Mouse (Mus musculus): ENCODE data around the gene Abca14.
"Not testable (repeated sequence)": the region's sequence is repeated elsewhere in the genome, so short reads cannot be mapped to it uniquely, and the experiment has no call there.

The Abca14 gene

DNA sequence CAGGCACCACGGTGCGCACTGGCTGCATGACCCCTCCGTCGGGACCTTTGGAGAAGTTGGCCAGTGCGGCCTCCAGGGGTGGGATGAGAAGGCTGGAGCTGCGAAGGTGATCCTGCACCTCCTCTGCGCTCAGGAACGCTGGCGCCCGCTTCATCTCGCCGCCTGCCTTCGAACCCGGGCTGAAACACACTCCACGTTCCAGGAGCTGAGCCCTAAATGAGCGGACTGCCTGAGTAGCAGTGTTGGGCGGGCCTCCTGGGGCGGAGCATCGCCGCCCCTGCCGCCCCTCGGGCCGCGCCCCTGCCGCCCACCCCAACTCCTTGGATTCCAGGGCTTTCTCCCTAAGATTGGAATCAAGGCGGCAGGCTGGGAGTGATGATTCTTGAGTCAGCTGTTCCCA is 2.0 kb upstream of the Abca14 start, which contains the start of gene Crym:
Crym (minus strand) TSS at position 341 of the 400 bp plus-strand sequence.
- no peak for DNase-seq (ENCODE audit: low spot score)

DNA sequence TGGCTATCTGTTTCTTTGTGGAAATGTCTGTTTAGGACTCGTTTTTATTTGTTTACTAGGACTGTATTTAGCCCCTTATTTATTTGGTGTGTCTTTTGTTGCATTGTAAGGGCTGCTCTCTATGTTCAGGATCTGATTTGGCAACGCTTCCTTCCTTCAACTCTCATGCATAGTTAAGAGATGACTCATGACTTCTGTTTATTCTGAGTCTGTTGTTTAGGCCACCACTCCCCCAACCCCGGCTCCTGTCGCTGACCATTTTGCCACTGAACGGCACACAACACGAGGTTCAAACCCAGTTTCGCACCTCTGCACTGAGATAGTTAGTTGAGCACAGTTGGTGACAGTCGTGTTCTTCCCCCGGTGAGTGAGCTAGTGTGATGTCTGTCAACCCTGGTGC is 2.2 kb downstream of the Abca14 start:
- no peak for DNase-seq (ENCODE audit: low spot score)

DNA sequence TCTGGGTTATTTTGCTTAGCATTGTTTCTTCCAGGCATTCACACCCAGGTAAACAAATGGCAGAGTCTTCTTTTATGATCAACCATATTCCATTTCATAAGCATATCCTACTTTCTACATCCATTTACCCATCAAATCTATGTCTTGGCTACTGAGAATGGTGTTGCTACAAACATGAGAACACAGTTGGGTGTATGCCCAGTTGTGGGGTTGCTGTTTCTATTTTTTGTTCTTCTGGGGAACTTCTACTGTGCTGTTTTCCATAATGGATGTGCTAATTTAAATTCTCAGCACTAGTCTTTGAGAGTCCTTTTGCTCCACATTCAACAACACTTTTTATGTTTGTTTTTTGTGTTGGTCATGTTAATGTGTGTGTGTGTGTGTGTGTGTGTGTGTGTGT is 24.8 kb downstream of the Abca14 start:
- DNase-seq (ENCODE audit: low spot score): no peak

- DNase-seq (ENCODE audit: low spot score): no peak
Observed at GRCm38 (mm10) chr7:120241092-120241491, 37.3 kb downstream of the Abca14 start.

DNA sequence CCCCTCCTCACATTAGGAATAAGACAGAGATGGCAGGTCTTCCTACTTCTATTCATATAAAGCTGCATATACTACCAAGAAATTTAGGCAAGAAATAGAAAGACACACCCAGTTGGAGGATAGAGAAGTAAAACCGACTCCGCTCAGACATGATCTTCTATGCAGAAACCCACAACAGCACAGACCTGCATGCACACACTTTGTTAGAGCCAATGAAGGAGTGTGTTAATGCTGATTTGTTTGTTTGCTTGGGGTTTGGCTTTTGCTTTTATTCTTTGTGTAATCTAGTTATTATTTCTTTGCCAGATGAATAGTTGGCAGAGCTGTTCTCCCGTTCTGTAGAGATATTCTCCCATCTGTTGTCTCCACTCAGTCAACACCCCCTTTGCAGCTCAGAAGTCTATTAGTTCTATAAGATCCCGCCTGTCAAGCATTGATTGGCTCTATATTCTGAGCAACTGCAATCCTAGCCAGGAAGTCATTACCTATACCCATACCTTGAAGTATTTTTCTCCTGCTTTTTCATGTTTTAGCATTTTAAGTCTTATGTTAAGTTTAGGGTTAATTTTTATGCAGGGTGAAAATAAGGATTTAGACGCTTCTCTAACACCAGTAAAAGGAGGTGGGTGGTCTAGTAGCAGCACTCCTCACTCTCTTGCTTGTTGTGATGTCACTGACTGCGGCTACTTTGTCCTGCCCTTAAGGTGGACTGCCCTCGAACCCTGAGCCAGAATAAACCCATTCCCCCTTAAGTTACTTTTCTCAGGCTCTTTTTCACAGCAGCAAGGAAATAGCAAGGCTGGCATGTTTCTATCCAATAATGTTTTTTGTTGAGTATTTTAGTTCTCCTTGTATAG is 67.6 kb downstream of the Abca14 start:
- DNase-seq (ENCODE audit: low spot score): no peak

- DNase-seq (ENCODE audit: low spot score): no peak
Observed at GRCm38 (mm10) chr7:120272110-120272509, 68.3 kb downstream of the Abca14 start.

DNA sequence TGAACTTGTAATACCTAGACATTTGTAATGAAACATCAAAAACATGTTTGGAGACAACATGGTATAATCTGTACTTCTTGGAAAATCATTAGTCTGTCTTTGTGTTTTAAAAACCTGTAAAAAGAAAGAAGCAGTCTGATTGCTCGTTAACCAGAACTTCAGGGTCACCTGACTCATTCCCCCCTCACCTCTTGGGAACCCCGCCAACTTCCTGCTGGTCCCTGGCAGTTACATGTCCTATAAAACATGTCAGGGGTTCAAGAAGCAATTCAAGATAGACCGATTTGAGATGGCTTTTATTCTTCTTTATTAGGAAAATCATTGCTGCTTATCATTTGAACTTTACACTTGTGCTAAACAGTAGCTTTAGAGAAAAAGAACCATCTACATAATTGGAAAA is 81.5 kb downstream of the Abca14 start:
- DNase-seq (ENCODE audit: low spot score): no peak

- DNase-seq (ENCODE audit: low spot score): no peak
Observed at GRCm38 (mm10) chr7:120316086-120316485, 112.3 kb downstream of the Abca14 start.

GRCm38 (mm10) chr7:120322963-120323362 is 119.2 kb downstream of the Abca14 start:
- no peak for DNase-seq (ENCODE audit: low spot score)

DNA sequence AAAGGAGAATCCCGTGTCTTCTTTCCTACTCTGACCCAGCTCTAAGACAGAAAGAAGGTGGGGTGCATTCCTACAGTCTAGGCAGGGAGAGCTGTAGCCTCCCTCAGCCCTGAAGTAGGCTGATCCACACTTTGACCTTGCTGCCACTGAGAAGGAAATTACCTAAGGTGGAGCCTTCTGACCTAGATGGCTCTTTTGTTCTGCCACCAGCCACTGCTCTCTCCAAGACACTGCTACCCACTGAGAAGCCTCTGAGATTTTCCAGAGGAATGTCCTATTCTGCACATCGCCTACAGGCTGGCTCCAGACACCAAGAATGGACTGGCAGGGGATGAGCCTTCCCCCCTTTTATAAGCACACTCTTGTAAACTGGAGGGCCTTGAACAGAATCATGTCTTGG is 122.2 kb downstream of the Abca14 start:
- DNase-seq (ENCODE audit: low spot score): not testable (repeated sequence)

DNA sequence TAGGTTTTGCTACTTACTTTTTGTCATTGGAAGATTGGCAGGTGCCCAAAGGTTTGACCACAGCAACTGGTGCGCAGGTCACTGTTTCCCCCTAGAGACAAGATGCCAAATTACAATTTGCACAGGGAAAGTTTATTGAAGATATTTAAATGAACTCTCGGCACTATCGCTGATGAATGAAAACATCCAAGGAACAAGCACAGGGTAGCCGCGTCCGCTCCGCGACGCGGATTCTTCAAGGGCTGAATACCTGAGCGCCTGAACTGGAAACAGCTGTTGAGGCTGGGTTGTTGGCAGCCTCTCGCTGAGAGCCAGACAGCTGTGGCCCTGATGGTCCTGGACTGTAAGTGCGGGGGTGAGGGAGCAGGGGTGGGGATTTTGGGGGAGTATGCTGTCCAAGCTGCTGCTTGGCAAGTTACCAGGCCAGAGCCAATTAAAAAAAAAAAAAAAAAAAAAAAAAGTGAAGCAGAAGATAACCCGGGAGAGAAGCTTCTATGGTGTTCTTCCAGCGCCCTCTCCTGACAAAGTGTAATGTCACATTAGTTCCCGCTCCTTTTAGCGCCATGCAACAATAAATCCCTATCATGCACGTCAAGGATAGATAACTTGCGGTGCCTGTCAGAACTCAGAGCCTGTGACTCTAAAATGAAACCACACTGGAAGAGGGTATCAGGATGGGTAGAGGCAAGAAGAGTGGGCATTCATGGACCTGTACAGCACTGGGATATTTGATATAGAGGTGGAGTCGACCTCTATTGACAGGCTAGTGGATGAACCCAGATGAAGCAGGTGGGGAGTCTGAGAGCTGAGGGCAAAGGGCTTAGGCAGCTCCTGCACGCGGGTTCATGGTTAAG is 123.7 kb downstream of the Abca14 start:
- no peak for DNase-seq (ENCODE audit: low spot score)

GRCm38 (mm10) chr7:120328087-120328793 is 124.5 kb downstream of the Abca14 start, which contains the start of gene Abca15:
Abca15 (plus strand) TSS chr7:120328670.
- no peak for DNase-seq (ENCODE audit: low spot score)

DNA sequence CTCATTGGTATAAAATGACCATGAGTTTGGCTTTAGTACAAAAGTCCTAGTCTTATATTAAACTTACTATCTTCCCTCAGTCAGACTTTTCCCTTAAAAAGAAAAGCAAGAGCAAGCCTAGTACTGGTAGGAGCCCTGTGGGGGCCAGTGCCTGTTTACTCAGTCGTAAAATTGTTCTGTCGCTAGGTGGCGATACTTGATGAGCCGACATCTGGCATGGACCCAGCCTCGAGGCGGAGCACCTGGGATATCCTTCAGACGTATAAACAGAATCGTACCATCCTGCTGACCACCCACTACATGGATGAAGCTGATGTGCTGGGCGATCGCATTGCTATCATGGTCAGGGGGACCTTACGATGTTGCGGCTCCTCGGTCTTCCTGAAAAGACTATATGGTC is 157.4 kb downstream of the Abca14 start:
- DNase-seq (ENCODE audit: low spot score): no peak

Data from spleen, adult 12 weeks (tissue).